Mouse (Mus musculus): ENCODE results near the gene Gm438.
"Not testable (repeated sequence)": the region's sequence is repeated elsewhere in the genome, so short reads cannot be mapped to it uniquely, and the experiment has no call there.

Gm438 gene
- long read RNA-seq, experiment 1, result 0 reads
- long read RNA-seq, experiment 2, result 0 reads

DNA sequence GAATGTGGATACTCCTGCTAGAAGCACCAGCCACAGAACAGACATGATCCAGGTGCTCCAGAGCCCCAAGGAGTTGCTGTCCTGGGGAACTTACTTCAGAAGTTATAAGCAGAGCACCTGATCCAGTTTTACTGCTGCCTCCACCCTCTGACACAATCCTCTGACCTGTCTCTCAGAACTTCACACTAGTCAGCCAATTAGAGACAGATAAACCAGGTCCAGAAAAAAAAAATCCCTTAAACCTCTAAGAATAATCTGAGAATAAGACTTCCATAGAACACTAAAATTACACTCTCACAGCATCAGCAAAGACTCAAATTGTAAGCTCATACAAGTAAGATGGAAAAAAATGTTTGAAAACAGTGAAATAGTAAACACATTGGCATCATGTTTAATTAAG, at the start of gene Gm438:
TSS of gene Gm438 (minus strand) at position 101 of the 400 bp plus-strand sequence.
- intact Hi-C loops (cut with DNase I), result no loop called here

DNA sequence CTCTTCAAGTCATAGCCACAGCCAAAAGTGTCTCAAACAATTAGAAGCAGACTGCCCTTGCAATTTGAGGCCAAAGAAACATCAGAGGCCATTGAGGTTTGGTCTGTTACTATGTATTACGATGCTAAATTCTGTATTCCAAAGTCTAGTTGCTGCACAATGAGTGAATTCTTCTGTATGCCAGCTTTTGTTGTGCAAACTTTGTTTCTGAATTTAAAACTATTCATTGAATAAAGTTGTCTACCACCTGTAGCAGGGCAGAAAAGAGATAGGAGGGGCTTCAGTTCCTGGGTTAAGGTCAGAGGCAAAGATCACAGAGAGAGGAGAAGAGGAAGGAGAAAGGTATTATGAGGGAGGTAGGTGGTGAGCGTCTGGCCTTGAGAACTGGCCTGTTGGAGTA, 38.3 kb upstream of the Gm438 start:
- intact Hi-C loops (cut with DNase I), result no loop called here

DNA sequence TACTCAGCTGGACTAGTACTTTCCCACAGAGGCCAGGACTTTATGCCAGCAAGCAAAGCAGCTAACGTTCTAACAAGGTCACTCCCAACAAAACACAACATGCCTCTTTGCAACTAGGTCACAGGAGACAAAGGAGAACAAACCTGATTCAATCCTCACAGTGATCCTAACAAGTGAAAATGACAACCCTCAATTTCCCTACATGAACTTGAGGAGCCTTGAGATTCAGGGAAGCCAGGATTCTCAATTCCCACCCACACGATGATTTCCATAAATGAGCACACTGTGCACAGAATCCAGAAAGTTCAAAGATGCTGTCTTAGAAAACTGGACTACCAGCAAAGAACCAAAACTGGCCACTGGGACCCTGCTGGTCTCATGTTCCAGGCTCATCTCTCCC, 37.6 kb upstream of the Gm438 start:
- intact Hi-C loops (cut with DNase I), result no loop called here

DNA sequence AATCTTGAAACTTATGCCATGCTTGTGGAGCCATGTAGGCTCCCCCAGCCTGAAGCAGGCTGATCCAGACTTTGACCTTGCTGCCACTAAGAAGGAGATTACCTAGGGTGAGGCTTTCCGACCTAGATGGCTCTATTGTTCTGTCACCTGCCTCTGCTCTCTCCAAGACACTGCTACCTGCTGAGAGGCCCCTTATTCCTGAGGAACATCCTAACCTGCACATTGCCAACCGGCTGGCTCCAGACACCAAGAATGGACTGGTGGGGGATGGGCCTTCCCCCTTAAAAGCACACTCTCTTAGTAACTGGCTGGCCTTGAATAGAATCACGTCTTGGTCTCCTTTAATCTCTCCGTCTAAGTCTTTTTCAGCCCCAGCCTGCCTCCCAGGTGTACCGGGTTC, 20.8 kb upstream of the Gm438 start:
- intact Hi-C loops (cut with DNase I), result not testable (repeated sequence)

DNA sequence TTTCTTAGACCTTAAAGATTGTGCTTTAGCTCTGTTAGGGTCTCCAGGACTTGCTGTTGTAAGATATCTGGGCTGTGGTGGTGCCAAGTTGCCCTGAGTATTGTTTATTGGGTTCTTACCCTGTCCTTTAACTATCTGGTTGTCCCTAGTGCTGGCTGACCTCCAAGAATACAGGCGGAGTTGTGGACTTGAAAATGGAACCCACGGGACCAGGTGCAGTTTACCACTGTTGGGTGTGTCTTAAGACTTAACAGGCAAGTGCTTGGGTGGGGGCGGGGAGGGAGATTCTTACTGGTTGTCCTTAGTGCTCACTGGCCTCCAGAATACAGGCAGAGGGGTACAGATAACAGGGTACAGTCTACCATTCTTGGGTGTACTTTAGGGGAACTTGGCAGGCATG, 17.2 kb upstream of the Gm438 start:
- intact Hi-C loops (cut with DNase I), result no loop called here

DNA sequence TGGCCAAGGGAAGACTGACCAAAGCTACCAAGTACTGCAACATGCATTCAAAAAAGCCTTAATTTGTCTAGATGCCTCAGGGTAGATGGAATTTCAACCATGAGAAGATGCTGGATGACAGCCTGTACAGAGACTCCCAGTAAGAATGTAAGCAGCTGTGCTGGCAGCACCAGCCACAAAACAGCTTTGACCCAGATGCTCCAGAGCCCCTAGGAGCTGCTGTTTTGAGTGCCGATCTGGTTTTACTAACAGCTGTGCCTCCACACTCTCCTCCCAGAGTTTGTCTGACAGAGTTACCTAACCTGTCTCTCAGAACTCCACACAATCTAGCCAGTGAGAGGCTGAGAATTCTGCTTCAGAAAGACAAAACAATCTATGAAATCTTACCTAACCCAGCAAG, 3.8 kb upstream of the Gm438 start:
- intact Hi-C loops (cut with DNase I), result no loop called here

DNA sequence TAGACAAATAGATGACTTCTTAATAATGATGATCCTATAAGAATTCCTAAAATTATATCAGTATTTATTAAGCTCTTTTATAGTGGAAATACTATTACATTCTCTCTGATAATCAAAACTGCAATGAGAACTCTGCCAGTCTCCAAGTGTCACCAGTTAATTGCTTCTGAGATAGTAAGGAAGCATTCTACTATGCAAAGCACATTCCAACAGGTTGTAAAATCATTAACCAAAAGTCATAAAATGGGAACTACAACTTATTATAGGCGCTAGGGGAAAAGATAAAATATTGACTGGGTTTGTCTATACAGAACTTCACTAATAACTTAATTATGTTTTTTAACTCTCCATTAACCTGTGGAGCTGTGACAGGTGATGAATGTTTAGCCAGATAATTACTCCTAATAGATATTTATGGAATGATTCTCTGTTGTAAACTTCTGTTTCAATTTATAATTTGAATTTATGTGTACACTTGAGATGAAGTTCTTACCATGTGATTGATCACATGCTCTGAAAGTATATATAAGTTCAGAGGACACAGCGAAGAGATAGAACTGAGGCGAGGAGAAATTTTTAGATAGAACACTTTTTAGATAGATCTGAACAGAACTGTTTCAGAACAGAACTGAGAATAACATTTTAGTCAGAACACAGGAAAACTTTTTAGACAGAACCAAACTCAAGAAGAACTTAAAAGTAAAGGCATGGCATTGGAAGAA, 3.7 kb downstream of the Gm438 start:
- intact Hi-C loops (cut with DNase I), result no loop called here

DNA sequence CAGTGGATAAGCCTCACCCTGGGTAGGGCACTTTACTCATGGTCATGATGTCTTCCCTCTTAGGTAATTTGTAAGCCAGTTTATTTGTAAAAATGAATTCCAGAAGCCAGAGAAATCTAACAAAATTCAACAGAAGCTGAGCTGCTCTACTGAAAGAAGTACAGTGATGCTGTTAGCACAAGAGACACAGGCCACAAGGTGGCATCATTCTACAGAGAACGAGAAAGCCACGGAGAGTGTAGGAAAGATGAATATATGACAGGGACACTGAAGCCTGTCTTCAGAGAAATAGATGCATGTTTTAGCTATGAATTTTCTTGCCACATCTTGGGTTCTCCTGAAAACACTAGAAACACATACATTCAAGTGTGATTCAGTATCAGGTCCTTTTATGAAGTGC, 20.7 kb downstream of the Gm438 start:
- intact Hi-C loops (cut with DNase I), result loop anchor here (5.0 kb wide), 1 partner anchor 112 kb away; no protein-coding TSS in a partner anchor

DNA sequence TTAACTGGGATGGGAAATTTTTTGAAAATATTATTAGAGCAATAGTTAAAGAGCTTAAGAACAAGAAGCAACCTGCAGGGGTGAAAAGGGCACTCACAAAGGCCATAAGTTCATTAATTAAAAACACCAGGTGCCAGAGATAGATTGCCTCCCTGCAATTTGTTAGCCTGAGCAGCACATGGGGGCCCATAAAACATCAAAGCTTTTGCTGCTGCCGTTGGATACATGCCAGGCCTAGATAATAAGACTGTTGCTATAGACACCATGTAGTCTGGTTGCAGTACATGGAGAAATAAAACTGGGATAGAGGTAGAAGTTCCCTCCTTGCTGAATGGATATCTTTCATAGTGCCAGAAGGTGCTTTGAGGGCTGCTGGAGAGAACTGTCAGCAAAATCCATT, 37.2 kb downstream of the Gm438 start:
- intact Hi-C loops (cut with DNase I), result no loop called here
